Mouse (Mus musculus) MEL (cell line): ENCODE data around the gene Fkbp15. TPM values are rescaled to one million over a fixed set of nuclear protein-coding genes. Genes with fewer than 3 reads are reported as not detected.

Experiments used
- DNase-seq: peaks from one replicate; pipeline ENCODE4 v3.0.0; 2011; ENCODE audit warnings: low read depth, low spot score
- H3K27ac ChIP-seq: 2 replicates; pipeline ENCODE4 v1.5.1; 2012; ENCODE audit warnings: low read depth, mild to moderate bottlenecking, control low read depth, low read length, moderate library complexity; ENCODE audit not compliant: control insufficient read depth
- H3K27me3 ChIP-seq, 2 experiments: fragments of 150-350 bp in 1 of 2; sonication (generic) in 1 of 2; 2 replicates each; pipeline ENCODE4 v1.6.1; 2012; ENCODE audit warnings: low read length in 2 of 2, mild to moderate bottlenecking in 2 of 2, improper control_type of control experiment in 1 of 2, moderate library complexity in 1 of 2; ENCODE audit not compliant: insufficient read depth in 2 of 2, control insufficient read depth in 1 of 2
- H3K36me3 ChIP-seq, 2 experiments: 2 replicates each; pipeline ENCODE4 v1.6.1; 2012 to 2014; ENCODE audit warnings: low read length in 2 of 2, improper control_type of control experiment in 1 of 2, inconsistent platforms in 1 of 2, mild to moderate bottlenecking in 1 of 2; ENCODE audit not compliant: insufficient read depth in 2 of 2, control insufficient read depth in 1 of 2
- H3K4me1 ChIP-seq, 2 experiments: fragments of 150-350 bp in 1 of 2; sonication (generic) in 1 of 2; 2 replicates each; pipeline ENCODE4 v1.6.1; 2012; ENCODE audit warnings: low read length in 2 of 2, improper control_type of control experiment in 1 of 2, mild to moderate bottlenecking in 1 of 2; ENCODE audit not compliant: insufficient read depth in 2 of 2, control insufficient read depth in 1 of 2
- H3K4me3 ChIP-seq, 2 experiments: fragments of 150-350 bp in 1 of 2; sonication (generic) in 1 of 2; 2 replicates each; pipeline ENCODE4 v1.5.1; 2012; ENCODE audit warnings: low read depth in 2 of 2, low read length in 2 of 2, mild to moderate bottlenecking in 2 of 2, moderate library complexity in 2 of 2, control low read depth in 1 of 2, improper control_type of control experiment in 1 of 2; ENCODE audit not compliant: control insufficient read depth in 1 of 2, insufficient read depth in 1 of 2
- H3K79me2 ChIP-seq: 2 replicates; pipeline ENCODE4 v1.6.1; 2012; ENCODE audit warnings: mild to moderate bottlenecking, low read length, moderate library complexity; ENCODE audit not compliant: control insufficient read depth, poor library complexity, insufficient read depth
- H3K9ac ChIP-seq: 2 replicates; pipeline ENCODE4 v1.6.1; 2012; ENCODE audit warnings: low read depth, mild to moderate bottlenecking, control low read depth, low read length, moderate library complexity; ENCODE audit not compliant: control insufficient read depth, poor library complexity, severe bottlenecking
- H3K9me3 ChIP-seq: fragments of 150-350 bp; sonication (generic); replicated peaks from 2 replicates; pipeline ENCODE4 v1.6.1; 2012; ENCODE audit warnings: mild to moderate bottlenecking, low read length, improper control_type of control experiment, moderate library complexity; ENCODE audit not compliant: insufficient read depth
- BHLHE40 ChIP-seq: IDR thresholded peaks from 2 replicates; pipeline ENCODE4 v1.6.1; 2012; ENCODE audit warnings: low read depth, mild to moderate bottlenecking, inconsistent platforms, low read length, improper control_type of control experiment, borderline replicate concordance
- CHD1 ChIP-seq: IDR thresholded peaks from 2 replicates; pipeline ENCODE4 v1.6.1; 2012; ENCODE audit warnings: low read depth, mild to moderate bottlenecking, inconsistent platforms, low read length, improper control_type of control experiment
- CHD2 ChIP-seq: IDR thresholded peaks from 2 replicates; pipeline ENCODE4 v1.6.1; 2011; ENCODE audit warnings: low read length, improper control_type of control experiment
- CTCF ChIP-seq, 3 experiments: IDR thresholded peaks in 2 of 3; conservative IDR thresholded peaks in 1 of 3; 2 replicates each; pipeline ENCODE4 v1.5.1; 2011 to 2012; ENCODE audit warnings: low read length in 3 of 3, low read depth in 2 of 3, mild to moderate bottlenecking in 2 of 3, improper control_type of control experiment in 1 of 3, inconsistent platforms in 1 of 3, mixed read lengths in 1 of 3, moderate library complexity in 1 of 3; ENCODE audit not compliant: control insufficient read depth in 1 of 3, insufficient read depth in 1 of 3, poor library complexity in 1 of 3, severe bottlenecking in 1 of 3
- ELF1 ChIP-seq: IDR thresholded peaks from 2 replicates; pipeline ENCODE4 v1.6.1; 2014; ENCODE audit warnings: low read depth, mild to moderate bottlenecking, inconsistent platforms, low read length, improper control_type of control experiment, moderate library complexity
- ETS1 ChIP-seq: IDR thresholded peaks from 2 replicates; pipeline ENCODE4 v1.6.1; 2012; ENCODE audit warnings: low read depth, mild to moderate bottlenecking, inconsistent platforms, low read length, improper control_type of control experiment, moderate library complexity
- GATA1 ChIP-seq: IDR thresholded peaks from 2 replicates; pipeline ENCODE4 v1.6.1; 2011; ENCODE audit warnings: low read depth, low read length, improper control_type of control experiment
- KAT2A ChIP-seq: conservative IDR thresholded peaks from 2 replicates; pipeline ENCODE4 v1.6.1; 2012; ENCODE audit warnings: low read depth, low read length, improper control_type of control experiment, inconsistent platforms
- MAFK ChIP-seq: IDR thresholded peaks from 2 replicates; pipeline ENCODE4 v1.6.1; 2011; ENCODE audit warnings: low read depth, mild to moderate bottlenecking, low read length, improper control_type of control experiment, borderline replicate concordance
- MAX ChIP-seq: IDR thresholded peaks from 2 replicates; pipeline ENCODE4 v1.6.1; 2011; ENCODE audit warnings: low read length, improper control_type of control experiment
- MAZ ChIP-seq: IDR thresholded peaks from 2 replicates; pipeline ENCODE4 v1.6.1; 2012; ENCODE audit warnings: low read depth, mild to moderate bottlenecking, inconsistent platforms, low read length, improper control_type of control experiment
- MXI1 ChIP-seq: IDR thresholded peaks from 2 replicates; pipeline ENCODE4 v1.6.1; 2011; ENCODE audit warnings: mild to moderate bottlenecking, low read depth, low read length, improper control_type of control experiment
- NELFE ChIP-seq: IDR thresholded peaks from 2 replicates; pipeline ENCODE4 v1.6.1; 2011; ENCODE audit warnings: low read depth, low read length, improper control_type of control experiment
- NRF1 ChIP-seq: IDR thresholded peaks from 2 replicates; pipeline ENCODE4 v1.6.1; 2014; ENCODE audit warnings: low read depth, mild to moderate bottlenecking, inconsistent platforms, low read length, improper control_type of control experiment, moderate library complexity; ENCODE audit not compliant: poor library complexity, insufficient read depth, severe bottlenecking
- POLR2A ChIP-seq, 2 experiments: IDR thresholded peaks; 2 replicates each; pipeline ENCODE4 v1.6.1; 2011 to 2012; ENCODE audit warnings: low read length in 2 of 2, mild to moderate bottlenecking in 2 of 2, control low read depth in 1 of 2, improper control_type of control experiment in 1 of 2, low read depth in 1 of 2, moderate library complexity in 1 of 2; ENCODE audit not compliant: control insufficient read depth in 1 of 2, insufficient read depth in 1 of 2, poor library complexity in 1 of 2
- POLR2AphosphoS2 ChIP-seq: IDR thresholded peaks from 2 replicates; pipeline ENCODE4 v1.6.1; 2011; ENCODE audit warnings: low read length, improper control_type of control experiment
- SMC3 ChIP-seq: IDR thresholded peaks from 2 replicates; pipeline ENCODE4 v1.6.1; 2011; ENCODE audit warnings: low read depth, low read length, improper control_type of control experiment
- TBP ChIP-seq: IDR thresholded peaks from 2 replicates; pipeline ENCODE4 v1.8.0; 2011; ENCODE audit warnings: low read depth, low read length, improper control_type of control experiment
- UBTF ChIP-seq: IDR thresholded peaks from 2 replicates; pipeline ENCODE4 v1.6.1; 2012; ENCODE audit warnings: low read depth, mild to moderate bottlenecking, inconsistent platforms, low read length, improper control_type of control experiment, moderate library complexity, borderline replicate concordance; ENCODE audit not compliant: insufficient read depth
- USF1 ChIP-seq: IDR thresholded peaks from 2 replicates; pipeline ENCODE4 v1.6.1; 2014; ENCODE audit warnings: low read depth, mild to moderate bottlenecking, inconsistent platforms, low read length, improper control_type of control experiment, moderate library complexity
- USF2 ChIP-seq, 2 experiments: IDR thresholded peaks; 2 replicates each; pipeline ENCODE4 v1.6.1; 2011 to 2012; ENCODE audit warnings: improper control_type of control experiment in 2 of 2, low read length in 2 of 2, borderline replicate concordance in 1 of 2, inconsistent platforms in 1 of 2, low read depth in 1 of 2, mild to moderate bottlenecking in 1 of 2; ENCODE audit not compliant: insufficient read depth in 1 of 2
- ZKSCAN1 ChIP-seq: IDR thresholded peaks from 2 replicates; pipeline ENCODE4 v1.6.1; 2012; ENCODE audit warnings: low read depth, mild to moderate bottlenecking, inconsistent platforms, low read length, improper control_type of control experiment, moderate library complexity
- ZNF384 ChIP-seq: IDR thresholded peaks from 2 replicates; pipeline ENCODE4 v1.6.1; 2012; ENCODE audit warnings: low read depth, mild to moderate bottlenecking, inconsistent platforms, low read length, improper control_type of control experiment
- polyA plus RNA-seq, 2 experiments: library from polyadenylated mRNA; stranded (reverse) in 1 of 2; unstranded in 1 of 2; fragments of >175 nt in 1 of 2; fragments of >200 nt in 1 of 2; gene quantifications; 2 replicates each; pipeline versions ENCODE4 v1.2.1 to v1.2.4; 2012; ENCODE audit warnings: low replicate concordance in 2 of 2, low read depth in 1 of 2; ENCODE audit not compliant: insufficient read length in 2 of 2, insufficient read depth in 1 of 2, missing spikeins in 1 of 2
- total RNA-seq: library from RNA; depleted of rRNA; stranded (reverse); fragments of 300-350 nt; gene quantifications from 2 replicates; pipeline ENCODE4 v1.2.3, GENCODE M21; 2012

Gene Fkbp15
- total and polyA plus RNA-seq, 3 experiments = 21.1 to 26.5 TPM; not detected in 1

DNA sequence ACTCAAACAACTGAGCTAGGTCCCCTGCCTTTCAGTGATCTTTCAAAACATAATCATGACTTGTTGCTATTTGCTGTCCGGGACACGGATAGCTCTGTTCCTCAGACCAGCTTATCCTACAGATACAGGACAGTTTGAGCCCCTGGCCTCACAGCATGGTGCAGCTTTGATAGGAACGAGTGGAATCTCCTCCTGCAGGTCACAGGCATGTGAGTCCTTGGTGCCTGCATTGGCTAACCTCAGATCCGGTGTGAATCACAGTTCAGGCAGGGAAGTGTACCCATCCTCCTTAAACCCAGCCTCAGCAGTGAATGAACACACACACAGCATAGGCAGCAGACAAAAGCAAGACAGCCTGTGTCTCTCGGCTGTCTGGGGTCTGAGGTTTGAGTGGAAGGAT is 79.0 kb downstream of the Fkbp15 start:
- TF ChIP-seq GATA1 (no peak), MXI1 (no peak), NRF1 (no peak), CHD2 (no peak), POLR2A (IDR thresholded peaks at IDR 0.05; ENCODE audit: control insufficient read depth in 1 of 2, insufficient read depth in 1 of 2, low read depth in 1 of 2, low read length in 2 of 2, poor library complexity in 1 of 2) (no peak), NELFE (no peak), POLR2AphosphoS2 (no peak), SMC3 (no peak), USF1 (no peak), CTCF (IDR thresholded peaks at IDR 0.05 in 2 of 3, conservative IDR thresholded peaks at IDR 0.05 in 1 of 3; ENCODE audit: control insufficient read depth in 1 of 3, insufficient read depth in 1 of 3, low read depth in 2 of 3, low read length in 3 of 3, poor library complexity in 1 of 3, severe bottlenecking in 1 of 3) (no peak), ELF1 (no peak), BHLHE40 (no peak), MAZ (no peak), KAT2A (no peak), MAFK (no peak)
- no peak overlapping the region for H3K27ac ChIP-seq
- no peaks in the 10 kb centered on the region for H3K79me2 ChIP-seq
- H3K27me3 ChIP-seq = no peaks in the 10 kb centered on the region
- no peak overlapping the region for H3K4me3 ChIP-seq
- H3K9me3 ChIP-seq = no peaks in the 10 kb centered on the region
- DNase-seq = no peak
- no peaks in the 10 kb centered on the region for H3K4me1 ChIP-seq
- no peak overlapping the region for H3K9ac ChIP-seq
- no peaks in the 10 kb centered on the region for H3K36me3 ChIP-seq

- Histone ChIP-seq H3K9ac (no peak overlapping the region), H3K79me2 (no peaks in the 10 kb centered on the region), H3K9me3 (no peaks in the 10 kb centered on the region), H3K4me3 (no peak overlapping the region), H3K27ac (no peak overlapping the region), H3K27me3 (no peaks in the 10 kb centered on the region), H3K4me1 (no peaks in the 10 kb centered on the region), H3K36me3 (no peaks in the 10 kb centered on the region)
- DNase-seq = no peak
- TF ChIP-seq MAZ (no peak), MAX (no peak), ZNF384 (no peak), USF1 (no peak), ZKSCAN1 (no peak), CHD1 (no peak), USF2 (IDR thresholded peaks at IDR 0.05; ENCODE audit: borderline replicate concordance in 1 of 2, insufficient read depth in 1 of 2, low read depth in 1 of 2, low read length in 2 of 2) (no peak), NELFE (no peak), UBTF (no peak), MXI1 (no peak), MAFK (no peak), TBP (no peak), ETS1 (no peak), SMC3 (no peak)
These were observed 82.3 kb downstream of the Fkbp15 start for GRCm38 (mm10) chr4:62278081-62278480.
